Mouse (Mus musculus): ENCODE data around the gene Gm11042. TPM values are rescaled to one million over a fixed set of nuclear protein-coding genes. Genes with fewer than 3 reads are reported as not detected.

The Gm11042 gene
- total RNA-seq, 2 experiments from 2014 or later: not detected

GRCm38 (mm10) chr12:74290983-74291382 lies 25.2 kb downstream of the Gm11042 start:
- no peak for ATAC-seq (ENCODE audit: poor library complexity, severe bottlenecking)

GRCm38 (mm10) chr12:74284685-74285054 lies 31.5 kb downstream of the Gm11042 start:
- no peak for ATAC-seq (ENCODE audit: poor library complexity, severe bottlenecking)

GRCm38 (mm10) chr12:74284020-74284684 lies 32.0 kb downstream of the Gm11042 start:
- ATAC-seq (ENCODE audit: poor library complexity, severe bottlenecking): no peak

GRCm38 (mm10) chr12:74282846-74283245 lies 33.3 kb downstream of the Gm11042 start:
- no peak for ATAC-seq (ENCODE audit: poor library complexity, severe bottlenecking)

- no peak for ATAC-seq (ENCODE audit: poor library complexity, severe bottlenecking)
Measured at GRCm38 (mm10) chr12:74281403-74281802, 34.8 kb downstream of the Gm11042 start.

- no peak for ATAC-seq (ENCODE audit: poor library complexity, severe bottlenecking)
Measured at GRCm38 (mm10) chr12:74277265-74277664, 38.9 kb downstream of the Gm11042 start.

- no peak for ATAC-seq (ENCODE audit: poor library complexity, severe bottlenecking)
Measured at GRCm38 (mm10) chr12:74272545-74272944, 43.6 kb downstream of the Gm11042 start.

GRCm38 (mm10) chr12:74268644-74269285 lies 47.4 kb downstream of the Gm11042 start:
- no peak for ATAC-seq (ENCODE audit: poor library complexity, severe bottlenecking)

GRCm38 (mm10) chr12:74267049-74267448 lies 49.1 kb downstream of the Gm11042 start:
- ATAC-seq (ENCODE audit: poor library complexity, severe bottlenecking): no peak
